Mouse (Mus musculus) hematopoietic stem cell, adult 5-6 weeks (primary cell): ENCODE data around the gene Igsf3. TPM values are rescaled to one million over a fixed set of nuclear protein-coding genes. Genes with fewer than 3 reads are reported as not detected.
A peak's percentile ranks its signal among the peaks of the same experiment; 100 is the strongest.

Source experiments
- ATAC-seq, 2 experiments: fragments of 125-278 bp in 1 of 2; replicated peaks in 1 of 2; 2 replicates each; pipeline ENCODE4 v1.8.0; 2016 to 2017; ENCODE audit warnings: inconsistent platforms in 2 of 2, mild to moderate bottlenecking in 2 of 2, moderate number of reproducible peaks in 2 of 2, low read depth in 1 of 2, moderate TSS enrichment in 1 of 2; ENCODE audit not compliant: low FRiP score in 2 of 2, poor library complexity in 2 of 2, severe bottlenecking in 2 of 2, insufficient read depth in 1 of 2, low TSS enrichment in 1 of 2
- total RNA-seq: library from RNA; stranded (forward); fragments of 172-1452, 232-1000 nt; gene quantifications from 2 replicates; pipeline ENCODE4 v1.2.3, GENCODE M21; 2017

The Igsf3 gene
- total RNA-seq, 1 experiment from 2014 or later: 2.2 TPM

DNA sequence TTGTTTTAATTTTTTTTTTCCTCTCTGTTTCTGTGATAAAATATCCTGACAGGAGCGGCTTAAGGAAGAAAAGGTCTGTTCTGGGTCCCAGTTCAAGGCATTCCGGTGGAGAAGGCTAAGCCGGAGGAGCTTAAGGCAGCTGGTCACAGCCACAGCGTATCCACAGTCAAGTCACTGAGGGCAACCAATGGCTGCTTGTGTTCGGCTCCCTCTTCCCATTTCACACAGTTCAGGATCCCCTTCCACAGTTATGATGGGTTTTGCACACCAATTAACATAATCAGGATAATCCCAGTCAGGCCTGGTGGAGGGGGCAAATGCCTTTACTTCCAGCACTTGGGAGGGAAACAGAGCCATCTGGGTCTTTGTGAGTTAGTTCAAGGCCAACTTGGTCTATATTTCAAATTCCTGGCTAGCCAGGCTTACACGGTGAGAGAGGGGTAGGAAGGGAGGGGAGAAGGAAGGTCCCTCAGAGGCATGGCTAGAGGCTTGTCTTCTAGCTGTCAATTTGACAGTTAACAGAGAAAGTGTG is 11.7 kb upstream of the Igsf3 start:
- ATAC-seq: no peak

- ATAC-seq: no peak
These were observed 11.0 kb upstream of the Igsf3 start for GRCm38 (mm10) chr3:101365911-101366310.

GRCm38 (mm10) chr3:101367372-101367771 is 9.5 kb upstream of the Igsf3 start:
- peak; percentile 2 to 56; a peak in 3 of 4 replicates for ATAC-seq

GRCm38 (mm10) chr3:101369301-101369881 is 7.5 kb upstream of the Igsf3 start:
- no peak for ATAC-seq

DNA sequence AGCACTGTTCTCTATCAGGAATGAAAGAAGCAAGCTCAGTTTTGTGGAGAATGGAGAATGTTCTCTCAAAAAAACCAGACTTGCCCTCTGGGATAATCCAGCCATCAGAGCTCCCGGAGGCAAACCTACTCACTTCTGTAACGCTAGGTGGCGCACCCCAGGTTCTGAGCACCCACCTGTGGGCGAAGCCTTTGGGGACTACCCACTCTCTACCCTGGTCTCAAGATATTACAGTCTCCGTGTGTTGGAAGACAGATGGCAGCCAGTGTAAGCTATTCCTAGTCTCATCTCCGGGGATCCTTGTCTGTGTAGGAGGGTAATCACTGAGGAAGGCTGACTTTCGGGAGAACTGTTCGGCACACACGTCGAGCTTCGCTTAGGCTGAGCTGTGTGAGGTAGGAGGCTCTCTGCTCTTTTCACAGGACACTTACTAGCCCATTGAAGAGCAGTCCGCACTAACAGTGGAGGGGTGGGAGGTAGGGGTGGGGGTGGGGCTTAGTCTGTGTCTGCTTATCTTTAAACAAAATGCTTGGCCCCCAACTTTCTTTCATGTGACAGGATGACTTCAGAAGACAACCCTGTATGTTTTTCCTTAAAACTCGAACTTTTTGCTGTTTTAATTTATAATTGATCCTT is 4.4 kb upstream of the Igsf3 start:
- ATAC-seq: peak; percentile 55 to 71; a peak in 3 of 4 replicates

DNA sequence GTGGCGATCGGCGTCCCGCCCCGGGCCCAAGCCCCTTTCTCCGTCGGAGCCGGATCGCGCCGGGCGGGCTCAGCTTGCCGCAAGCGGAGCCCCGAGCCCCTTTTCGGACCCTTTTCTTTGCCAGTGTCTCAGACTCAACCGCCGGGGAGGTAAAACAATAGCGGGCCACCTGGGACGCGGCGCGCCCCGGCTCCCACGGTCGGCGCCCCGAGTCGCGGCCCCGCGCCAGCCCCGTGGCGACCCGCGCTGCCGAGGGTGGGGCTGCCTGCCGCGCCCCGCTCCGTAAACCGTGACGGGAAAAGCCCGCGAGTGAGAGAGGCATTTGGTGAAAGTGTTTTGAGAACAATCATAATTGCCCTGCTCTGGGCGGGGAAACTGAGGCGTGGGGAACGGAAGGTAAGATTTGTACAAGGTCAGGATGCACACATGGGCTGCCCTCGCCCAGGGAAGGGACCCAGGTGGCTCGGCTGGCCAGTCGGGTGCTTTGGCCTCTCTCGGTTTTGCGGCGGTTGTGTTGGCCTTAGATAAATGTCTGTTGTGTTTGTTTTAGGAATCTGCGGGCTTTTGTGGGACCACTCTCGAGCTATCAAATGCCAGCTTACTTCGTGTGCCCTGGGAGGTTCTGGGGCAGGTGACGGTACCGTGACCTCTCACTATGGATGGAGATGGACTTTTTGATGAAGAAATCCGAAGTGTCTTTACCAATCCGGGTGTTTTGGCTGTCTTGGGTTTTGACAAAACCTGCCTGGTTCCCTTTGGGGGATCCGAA is 557 bp downstream of the Igsf3 start:
- ATAC-seq: no peak

DNA sequence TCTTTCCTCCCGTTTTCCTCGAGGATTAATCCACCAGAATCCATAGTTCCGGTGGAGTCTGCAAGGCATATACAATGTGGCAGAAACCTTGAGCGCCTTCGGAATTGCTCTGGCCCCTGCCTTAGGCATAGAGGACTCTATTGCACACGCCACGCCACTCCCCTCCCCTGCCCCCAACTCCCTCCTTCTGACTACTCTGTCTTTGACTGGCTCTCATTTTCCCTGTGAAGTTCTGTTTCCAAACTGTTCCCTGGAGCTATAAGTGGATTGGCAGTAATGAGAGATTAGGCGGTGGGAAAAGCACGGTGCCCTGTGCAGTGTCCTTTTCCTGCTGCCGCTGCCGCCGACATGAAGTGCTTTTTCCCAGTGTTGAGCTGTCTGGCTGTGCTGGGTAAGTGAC is 1.2 kb downstream of the Igsf3 start:
- 0 out of 4 replicates have a peak, but pooled peaks of 1 of the 2 experiments have one; percentile 28 for ATAC-seq

- no peak for ATAC-seq
These were observed 2.9 kb downstream of the Igsf3 start for GRCm38 (mm10) chr3:101379789-101380188.

GRCm38 (mm10) chr3:101381691-101382090 is 4.8 kb downstream of the Igsf3 start:
- ATAC-seq: no peak

- ATAC-seq: no peak
These were observed 5.9 kb downstream of the Igsf3 start for GRCm38 (mm10) chr3:101382751-101383150.

- ATAC-seq: no peak
These were observed 9.6 kb downstream of the Igsf3 start for GRCm38 (mm10) chr3:101386430-101387016.

GRCm38 (mm10) chr3:101387849-101388248 is 11.0 kb downstream of the Igsf3 start:
- no peak for ATAC-seq

DNA sequence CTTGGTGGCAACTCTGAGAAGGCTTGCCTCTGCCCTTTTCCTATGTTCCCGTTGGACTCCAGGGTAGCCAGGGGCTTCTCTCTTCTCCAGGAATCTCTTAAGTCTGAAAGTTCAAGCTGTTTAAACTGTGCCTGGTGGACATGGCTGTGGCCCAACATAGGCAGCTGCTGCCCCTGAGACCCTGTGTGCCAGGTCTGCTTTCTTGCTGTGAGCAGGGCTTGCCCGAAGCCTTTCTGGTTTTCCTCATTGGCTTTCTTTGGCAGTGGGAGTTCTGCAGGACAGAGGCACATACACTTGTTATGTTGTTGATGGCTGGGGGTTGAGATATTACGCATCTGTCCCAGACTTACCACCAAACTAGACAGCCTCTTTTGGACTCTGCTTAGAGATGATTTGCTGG is 12.7 kb downstream of the Igsf3 start:
- no peak for ATAC-seq

- ATAC-seq: no peak
These were observed 13.6 kb downstream of the Igsf3 start for GRCm38 (mm10) chr3:101390472-101390871.

GRCm38 (mm10) chr3:101391991-101392390 is 15.1 kb downstream of the Igsf3 start:
- no peak for ATAC-seq

- ATAC-seq: no peak
These were observed 16.3 kb downstream of the Igsf3 start for GRCm38 (mm10) chr3:101393103-101393644.

GRCm38 (mm10) chr3:101393659-101394539 is 17.0 kb downstream of the Igsf3 start:
- ATAC-seq: no peak
